8 mouse cellular contexts compared by ENCODE assay signal in genomic region chr14:50955942-50956508, GRCm38 (mm10). TPM values are rescaled to one million over a fixed set of nuclear protein-coding genes. Genes with fewer than 3 reads are reported as not detected.
DNase-seq lines count a peak whose midpoint lies in the region; ATAC-seq and TF ChIP-seq lines count a peak whose summit lies in the region.
"Not testable (repeated sequence)": the region's sequence is repeated elsewhere in the genome, so short reads cannot be mapped to it uniquely, and the experiment has no call there.

TSS of gene Pnp2 (plus strand) at chr14:50955992.

- peak; percentile 94 for ATAC-seq in forebrain, embryonic 15.5 days (replicated peaks)
- peak; percentile 92 for ATAC-seq in midbrain, embryonic 15.5 days (replicated peaks)

- peak within 1 kb of the TSS; percentile 34 for H3K4me2 ChIP-seq in forebrain, embryonic 15.5 days (replicated peaks)
- H3K4me2 ChIP-seq in midbrain, embryonic 15.5 days: peak within 1 kb of the TSS; percentile 34

- TF ChIP-seq CTCF in liver, adult 2 months (IDR thresholded peaks at IDR 0.05; ENCODE audit: low read depth, low read length): not testable (repeated sequence)

- not testable (repeated sequence) for H3K9ac ChIP-seq in forebrain, embryonic 15.5 days (replicated peaks); midbrain, embryonic 15.5 days
- H3K9ac ChIP-seq in liver, adult 2 months (ENCODE audit: low read depth, low read length): peak within 1 kb of the TSS; percentile 18; the same call in 1 of the 2 replicates

- H3K36me3 ChIP-seq in forebrain, embryonic 15.5 days; liver, adult 2 months (ENCODE audit: control insufficient read depth, insufficient read depth, low read length); midbrain, embryonic 15.5 days (replicated peaks): not testable (repeated sequence)

- 0 out of 2 replicates have a peak within 1 kb of the TSS, but pooled peaks have one; percentile 8 for H3K4me3 ChIP-seq in forebrain, embryonic 15.5 days
- H3K4me3 ChIP-seq in liver, adult 2 months (ENCODE audit: insufficient read depth, low read depth, low read length): peak within 1 kb of the TSS; percentile 22
- H3K4me3 ChIP-seq in midbrain, embryonic 15.5 days: not testable (repeated sequence)

- intact Hi-C loops in heart, postnatal 10 days (cut with DNase I): loop anchor here (5.0 kb wide), 1 partner anchor 106 kb away; no protein-coding TSS in a partner anchor

- WGBS in forebrain, embryonic 15.5 days: 6% methylated on average over 18 of the region's 19 CpGs
- 51% methylated on average over 19 of the region's 19 CpGs for WGBS in liver, adult 2 months
- 8% methylated on average over 19 of the region's 19 CpGs for WGBS in midbrain, embryonic 15.5 days

- H3K9me3 ChIP-seq in forebrain, embryonic 15.5 days; midbrain, embryonic 15.5 days: not testable (repeated sequence)

- not testable (repeated sequence) for TF ChIP-seq POLR2A in liver, adult 2 months (IDR thresholded peaks at IDR 0.05; ENCODE audit: extremely low read depth, insufficient read depth, low read length)

- not testable (repeated sequence) for H3K79me2 ChIP-seq in liver, adult 2 months (ENCODE audit: control insufficient read depth, insufficient read depth, low read length)

- not testable (repeated sequence) for H3K27me3 ChIP-seq in forebrain, embryonic 15.5 days; liver, adult 2 months (ENCODE audit: control insufficient read depth, insufficient read depth, low read length); midbrain, embryonic 15.5 days (replicated peaks)

- H3K27ac ChIP-seq in forebrain, embryonic 15.5 days (replicated peaks); midbrain, embryonic 15.5 days: not testable (repeated sequence)
- peak within 1 kb of the TSS; percentile 73 for H3K27ac ChIP-seq in liver, adult 2 months (replicated peaks; ENCODE audit: insufficient read depth, low read depth, low read length)

- peak; percentile 73 to 77 for DNase-seq in B cell, adult 2 months
- DNase-seq in cerebellum, adult 11-12 months: peak; percentile 71
- DNase-seq in heart, postnatal 10 days: peak; percentile 62 to 66
- DNase-seq in kidney, postnatal 10 days: peak; percentile 72
- not testable (repeated sequence) for DNase-seq in liver, adult 2 months (ENCODE audit: extremely low read depth, low read depth, low spot score)
- peak; percentile 42 to 61 for DNase-seq in spleen, adult 18-20 months

- not testable (repeated sequence) for H3K4me1 ChIP-seq in forebrain, embryonic 15.5 days; liver, adult 2 months (ENCODE audit: control insufficient read depth, insufficient read depth, low read length); midbrain, embryonic 15.5 days

RNA-seq across cellular contexts. Expression of gene Pnp2, which starts in this region (rescaled TPM):
- 0.17 and 0.20 TPM in 2 replicates for polyA plus RNA-seq in forebrain, embryonic 15.5 days (2015; fragmentation: Nextera tagmentation; extraction: Ambion mirVana)
- 1 to 10 TPM in 1 of 2 experiments, under 1 TPM in 1; 0.69 to 1.1 TPM for total RNA-seq in heart, postnatal 10 days (2021)
- 0.81 and 1.1 TPM in 2 replicates for total RNA-seq in liver, adult 2 months (2014; rRNA removed)
- 0.16 TPM in 1 of 2 replicates, not detected in the other for polyA plus RNA-seq in liver, adult 2 months (2012; rRNA removed)
- polyA plus RNA-seq in midbrain, embryonic 15.5 days (2015; fragmentation: Nextera tagmentation; extraction: Ambion mirVana): 0.45 and 0.57 TPM in 2 replicates

Comparison
In these comparisons a context has a peak if more than half of its experiments do, and no peak if none do; other contexts are left out.
1. Peak in ATAC-seq, H3K4me3 ChIP-seq and H3K4me2 ChIP-seq in forebrain, embryonic 15.5 days; RNA of the gene not detected or under 1 TPM.
2. Peak in ATAC-seq and H3K4me2 ChIP-seq in midbrain, embryonic 15.5 days; RNA of the gene not detected or under 1 TPM.